Mouse (Mus musculus) cortical plate, adult 2 months (tissue): Measurements from ENCODE around the gene Tmprss11d. TPM values are rescaled to one million over a fixed set of nuclear protein-coding genes. Genes with fewer than 3 reads are reported as not detected.

ENCODE experiments used
- H3K27ac ChIP-seq: fragments of 200-500 bp; 2 replicates; pipeline ENCODE4 v1.5.1; 2012; ENCODE audit warnings: low read length, control low read depth, inconsistent platforms; ENCODE audit not compliant: insufficient read depth
- H3K4me1 ChIP-seq: fragments of 200-500 bp; 2 replicates; pipeline ENCODE4 v1.6.1; 2011; ENCODE audit warnings: low read length; ENCODE audit not compliant: control insufficient read depth, insufficient read depth
- H3K4me3 ChIP-seq: fragments of 200-500 bp; 2 replicates; pipeline ENCODE4 v1.5.1; 2011; ENCODE audit warnings: mild to moderate bottlenecking, low read length, control low read depth; ENCODE audit not compliant: insufficient read depth
- CTCF ChIP-seq: fragments of 200-500 bp; IDR thresholded peaks from 2 replicates; pipeline ENCODE4 v1.5.1; 2011; ENCODE audit warnings: mild to moderate bottlenecking, control low read depth, low read length; ENCODE audit not compliant: insufficient read depth; ENCODE audit errors: extremely low read depth
- POLR2A ChIP-seq: fragments of 200-500 bp; IDR thresholded peaks from 2 replicates; pipeline ENCODE4 v1.6.1; 2011; ENCODE audit warnings: mild to moderate bottlenecking, low read length, control low read depth; ENCODE audit not compliant: insufficient read depth; ENCODE audit errors: extremely low read depth
- polyA plus RNA-seq: library from polyadenylated mRNA; depleted of rRNA; stranded (reverse); fragments of >200 nt; gene quantifications from 2 replicates; pipeline ENCODE4 v1.2.3, GENCODE M21; 2012; rRNA removed

Tmprss11d gene
- polyA plus RNA-seq, 1 experiment, result not detected

GRCm38 (mm10) chr5:86306116-86306515 lies 67.1 kb downstream of the Tmprss11d start:
- H3K4me3 ChIP-seq, result no peak overlapping the region
- TF ChIP-seq CTCF, result no peak
- no peak for TF ChIP-seq POLR2A
- H3K4me1 ChIP-seq, result no peaks in the 10 kb centered on the region
- no peak overlapping the region for H3K27ac ChIP-seq

GRCm38 (mm10) chr5:86303877-86304276 lies 69.3 kb downstream of the Tmprss11d start:
- no peak overlapping the region for H3K27ac ChIP-seq
- no peak overlapping the region for H3K4me3 ChIP-seq
- TF ChIP-seq CTCF, result no peak
- TF ChIP-seq POLR2A, result no peak
- H3K4me1 ChIP-seq, result no peaks in the 10 kb centered on the region

GRCm38 (mm10) chr5:86289208-86289607 lies 84.0 kb downstream of the Tmprss11d start, which contains the start of gene Tmprss11c:
Gene Tmprss11c, minus strand, starts transcription at chr5:86289308.
- H3K27ac ChIP-seq, result no peak within 1 kb of the TSS
- TF ChIP-seq CTCF (no peak), POLR2A (no peak)
- H3K4me3 ChIP-seq, result no peak within 1 kb of the TSS
- H3K4me1 ChIP-seq, result no peaks in the 10 kb centered on the region

Other genes starting within 250 kb of the Tmprss11d start
- 6.4 and 7.3 TPM in 2 replicates for gene Uba6, start 200.6 kb downstream of the Tmprss11d start, polyA plus RNA-seq
- gene Gnrhr, start 175.5 kb downstream of the Tmprss11d start, polyA plus RNA-seq, result not detected in 2 replicates
- not detected in 2 replicates for gene Tmprss11c, start 84.1 kb downstream of the Tmprss11d start, polyA plus RNA-seq
- gene Tmprss11a, start 95.6 kb upstream of the Tmprss11d start, polyA plus RNA-seq, result 0.04 TPM in 1 of 2 replicates, not detected in the other
- not detected in 2 replicates for gene Tmprss11g, start 145.2 kb upstream of the Tmprss11d start, polyA plus RNA-seq